Mouse (Mus musculus): ENCODE data around the gene Usp29.

DNA sequence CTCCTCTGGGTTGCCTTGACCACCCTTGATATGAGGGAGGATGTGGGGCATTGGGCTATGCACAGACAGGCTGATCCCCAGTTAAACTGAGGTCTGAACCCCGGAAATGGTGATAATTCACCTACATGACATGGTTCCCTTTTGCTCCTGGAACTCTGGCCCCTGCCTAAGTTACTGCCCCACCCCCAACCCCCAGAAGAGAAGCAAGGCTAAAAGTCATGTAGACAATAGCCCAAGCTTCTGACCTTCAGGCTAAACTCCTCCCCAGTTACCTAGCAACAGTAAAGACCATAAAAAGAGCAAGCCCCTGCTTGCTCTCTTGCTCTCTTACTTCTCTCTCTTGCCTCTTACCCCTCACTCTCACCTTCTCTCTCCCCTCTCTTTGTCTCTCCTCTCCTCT lies 243.2 kb downstream of the Usp29 start:
- TF ChIP-seq E2F4 (IDR thresholded peaks at IDR 0.05; ENCODE audit: insufficient replicate concordance, low read depth, low read length) (no peak), ETS1 (conservative IDR thresholded peaks at IDR 0.05; ENCODE audit: low read depth, low read length) (no peak), USF1 (IDR thresholded peaks at IDR 0.05; ENCODE audit: low read depth, low read length) (no peak), EP300 (IDR thresholded peaks at IDR 0.05; ENCODE audit: low read length) (no peak), BHLHE40 (IDR thresholded peaks at IDR 0.05; ENCODE audit: low read depth, low read length) (no peak)

All from CH12.LX (cell line).